Mouse (Mus musculus): ENCODE measurements around the gene Adat2.

- TF ChIP-seq POLR2A (IDR thresholded peaks at IDR 0.05; ENCODE audit: borderline replicate concordance, low read depth, low read length) (no peak), CTCF (IDR thresholded peaks at IDR 0.05; ENCODE audit: low read depth, low read length) (no peak)
Observed at GRCm38 (mm10) chr10:13541721-13542120, 11.0 kb upstream of the Adat2 start.

Data from bone marrow macrophage, adult 2 months (primary cell).